Mouse (Mus musculus) liver, embryonic 16.5 days (tissue): ENCODE data around the gene Zfp788. TPM values are rescaled to one million over a fixed set of nuclear protein-coding genes. Genes with fewer than 3 reads are reported as not detected.
"Not testable (repeated sequence)": the region's sequence is repeated elsewhere in the genome, so short reads cannot be mapped to it uniquely, and the experiment has no call there.

Experiments
- ATAC-seq: fragments of 200-750 bp; cut with Nextera tagmentation; 2 replicates; pipeline ENCODE4 v1.8.0; 2017; ENCODE audit warnings: low read depth, mild to moderate bottlenecking, moderate number of reproducible peaks, moderate library complexity
- H3K27ac ChIP-seq: fragments of 300-500 bp; sonication (generic); 2 replicates; pipeline ENCODE4 v1.5.1; 2014; ENCODE audit warnings: mild to moderate bottlenecking, low read length
- H3K27me3 ChIP-seq: fragments of 300-500 bp; sonication (generic); 2 replicates; pipeline ENCODE4 v1.6.1; 2014; ENCODE audit warnings: low read depth, low read length, mixed read lengths; ENCODE audit not compliant: control insufficient read depth, insufficient read depth
- H3K36me3 ChIP-seq: fragments of 300-500 bp; sonication (generic); 2 replicates; pipeline ENCODE4 v1.6.1; 2014; ENCODE audit warnings: mild to moderate bottlenecking; ENCODE audit not compliant: control insufficient read depth, insufficient read depth
- H3K4me1 ChIP-seq: fragments of 300-500 bp; sonication (generic); 2 replicates; pipeline ENCODE4 v1.6.1; 2014; ENCODE audit warnings: low read depth, low read length, mixed read lengths; ENCODE audit not compliant: control insufficient read depth
- H3K4me2 ChIP-seq: fragments of 300-500 bp; sonication (generic); 2 replicates; pipeline ENCODE4 v1.6.1; 2014; ENCODE audit warnings: low read depth, low read length, mixed read lengths
- H3K4me3 ChIP-seq: fragments of 300-500 bp; sonication (generic); 2 replicates; pipeline ENCODE4 v1.5.1; 2014; ENCODE audit warnings: low read depth, mild to moderate bottlenecking, low read length
- H3K9ac ChIP-seq: fragments of 300-500 bp; sonication (generic); 2 replicates; pipeline ENCODE4 v1.6.1; 2014; ENCODE audit warnings: low read depth, low read length
- H3K9me3 ChIP-seq: fragments of 300-500 bp; sonication (generic); replicated peaks from 2 replicates; pipeline ENCODE4 v1.6.1; 2016; ENCODE audit warnings: low read length; ENCODE audit not compliant: control insufficient read depth
- WGBS: fragments of 180-500 bp; shearing (Covaris S2); extraction: QIAGEN DNeasy Blood & Tissue Kit; methylation state at CpG from one replicate; pipeline ENCODE4 v1.1.7; 2014; ENCODE audit not compliant: insufficient replicate concordance; 5-methylcytosine and 5-hydroxymethylcytosine counted together
- polyA plus RNA-seq: library from polyadenylated mRNA; unstranded; fragments of >200 nt; fragmentation: Nextera tagmentation; extraction: Ambion mirVana; gene quantifications from 2 replicates; pipeline ENCODE4 v1.2.1, GENCODE M21; 2015

Gene Zfp788
- polyA plus RNA-seq, 1 experiment from 2014 or later, result 2.1 TPM

DNA sequence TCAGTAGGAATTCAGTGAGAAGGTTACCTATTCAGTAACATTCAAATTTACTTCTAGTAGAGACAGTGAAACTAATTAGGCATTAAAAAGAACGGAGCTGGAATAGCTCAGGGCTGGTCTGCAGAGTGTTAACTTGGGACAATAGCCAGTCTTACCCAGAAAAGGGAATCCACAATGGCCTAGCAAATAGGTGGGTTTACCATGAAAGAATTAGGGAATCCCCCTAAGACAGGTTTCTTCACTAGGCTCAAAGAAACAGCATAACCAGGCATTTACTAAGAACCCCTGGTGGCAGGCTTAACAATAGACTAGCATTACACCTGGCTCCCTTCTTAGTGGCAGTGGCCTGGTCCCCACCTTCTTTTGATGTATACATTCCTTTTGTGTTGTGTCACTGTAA lies 41.3 kb downstream of the Zfp788 start:
- not testable (repeated sequence) for ATAC-seq, H3K27ac ChIP-seq, H3K9me3 ChIP-seq, H3K27me3 ChIP-seq, H3K4me2 ChIP-seq, H3K4me1 ChIP-seq, H3K36me3 ChIP-seq, H3K9ac ChIP-seq, H3K4me3 ChIP-seq
- WGBS, result 37% methylated on average over 1 of the region's 1 CpGs

Other genes starting within 250 kb of the Zfp788 start
- 5.3 and 5.7 TPM in 2 replicates for gene AI987944, start 239.8 kb upstream of the Zfp788 start, polyA plus RNA-seq
- gene Vmn2r57, start 184.5 kb upstream of the Zfp788 start, polyA plus RNA-seq, result not detected in 2 replicates
- 0.04 TPM in 1 of 2 replicates, not detected in the other for gene Gm20449, start 133.8 kb upstream of the Zfp788 start, polyA plus RNA-seq
- gene AW146154, start 133.3 kb upstream of the Zfp788 start, polyA plus RNA-seq, result 2.4 and 2.6 TPM in 2 replicates
- not detected in 2 replicates for gene Gm6871, start 59.5 kb upstream of the Zfp788 start, polyA plus RNA-seq
- gene 2610021A01Rik, start 34.0 kb upstream of the Zfp788 start, polyA plus RNA-seq, result 3.8 and 5.8 TPM in 2 replicates
- gene Vmn2r58, start 239.5 kb downstream of the Zfp788 start, polyA plus RNA-seq, result not detected in 2 replicates